Mouse (Mus musculus) left cerebral cortex, postnatal 25 days (tissue): ENCODE measurements around the gene Rbfox1. TPM values are rescaled to one million over a fixed set of nuclear protein-coding genes. Genes with fewer than 3 reads are reported as not detected.
A peak's percentile ranks its signal among the peaks of the same experiment; 100 is the strongest.

Source experiments
- DNase-seq, 2 experiments: peaks; one replicate each; pipeline ENCODE4 v3.0.0; 2022; ENCODE audit warnings: low spot score in 2 of 2, mixed read lengths in 1 of 2
- intact Hi-C: fragments of 180-260 bp; cut with DNase I; formaldehyde crosslinking; loops from one replicate; pipeline ENCODE4 v1.15.1; 2025
- total RNA-seq, 2 experiments: library from RNA; stranded (reverse); gene quantifications; 2 replicates each; pipeline ENCODE4 v1.2.3; 2021

Gene Rbfox1
- total RNA-seq, 2 experiments from 2014 or later, result 322 to 343 TPM

DNA sequence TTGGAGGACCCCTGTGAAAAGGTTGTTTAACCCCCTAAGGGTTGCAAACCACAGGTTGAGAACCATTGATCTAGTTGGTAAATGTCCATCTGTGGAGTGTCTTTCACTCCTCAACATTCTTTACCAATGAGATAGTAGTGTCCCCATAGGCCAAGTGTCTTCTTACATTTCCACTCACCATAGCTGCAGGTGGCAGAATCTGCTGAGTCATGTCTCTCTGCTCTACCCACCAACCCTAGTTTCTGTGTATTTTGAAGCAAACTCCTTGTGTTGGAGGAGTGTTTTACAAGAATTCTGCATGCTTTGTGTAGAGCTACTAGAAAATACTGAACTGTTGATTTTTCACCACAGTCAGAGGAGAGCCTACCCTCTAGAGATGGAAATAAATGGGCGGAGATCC, 1191.2 kb downstream of the Rbfox1 start:
- intact Hi-C loops, result no loop called here
- no peak for DNase-seq

DNA sequence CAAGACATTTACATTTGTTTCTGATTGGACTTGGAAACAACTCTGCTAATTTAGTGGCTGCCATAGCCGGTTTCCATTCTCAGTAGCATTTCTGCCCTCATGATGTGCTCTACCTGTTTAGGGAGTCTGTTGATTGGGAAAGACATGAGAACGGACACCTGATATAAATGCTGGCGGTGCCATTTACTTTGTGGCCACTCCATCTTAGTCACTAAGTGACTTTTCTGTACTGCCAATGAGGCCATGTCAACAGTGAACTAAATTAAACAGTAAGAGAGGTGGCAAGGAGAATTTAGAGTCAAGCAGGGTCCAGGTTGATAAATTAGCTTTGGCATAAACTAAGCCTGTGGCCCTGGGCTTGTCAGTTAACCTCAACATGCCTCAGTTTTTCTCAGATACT, 1191.6 kb downstream of the Rbfox1 start:
- DNase-seq, result no peak
- intact Hi-C loops, result no loop called here

DNA sequence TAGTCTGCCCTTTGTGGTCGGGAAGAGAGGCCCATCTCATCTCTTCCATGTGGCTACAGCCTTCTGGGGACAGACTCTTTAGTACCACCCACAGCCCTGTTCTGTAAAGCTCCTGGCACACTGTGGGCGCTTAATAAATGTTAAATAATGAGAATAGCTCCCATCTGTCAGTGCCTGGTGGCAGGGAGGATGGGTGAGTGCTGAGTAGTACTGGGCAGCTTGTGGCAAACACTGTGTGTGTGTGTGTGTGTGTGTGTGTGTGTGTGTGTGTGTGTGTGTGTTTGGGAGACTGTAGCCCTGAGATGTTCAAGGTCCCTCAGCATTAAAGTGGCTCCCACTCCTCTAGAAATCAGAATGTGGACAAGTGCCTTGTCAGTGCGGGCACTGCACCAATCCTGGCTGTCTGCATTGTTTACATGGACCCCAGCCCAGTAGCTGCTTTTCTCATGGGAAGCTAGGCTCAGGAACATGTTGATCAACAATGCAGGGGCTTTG, 1196.0 kb downstream of the Rbfox1 start:
- intact Hi-C loops, result no loop called here
- DNase-seq, result peak in 1 of 2 experiments; percentile 42

DNA sequence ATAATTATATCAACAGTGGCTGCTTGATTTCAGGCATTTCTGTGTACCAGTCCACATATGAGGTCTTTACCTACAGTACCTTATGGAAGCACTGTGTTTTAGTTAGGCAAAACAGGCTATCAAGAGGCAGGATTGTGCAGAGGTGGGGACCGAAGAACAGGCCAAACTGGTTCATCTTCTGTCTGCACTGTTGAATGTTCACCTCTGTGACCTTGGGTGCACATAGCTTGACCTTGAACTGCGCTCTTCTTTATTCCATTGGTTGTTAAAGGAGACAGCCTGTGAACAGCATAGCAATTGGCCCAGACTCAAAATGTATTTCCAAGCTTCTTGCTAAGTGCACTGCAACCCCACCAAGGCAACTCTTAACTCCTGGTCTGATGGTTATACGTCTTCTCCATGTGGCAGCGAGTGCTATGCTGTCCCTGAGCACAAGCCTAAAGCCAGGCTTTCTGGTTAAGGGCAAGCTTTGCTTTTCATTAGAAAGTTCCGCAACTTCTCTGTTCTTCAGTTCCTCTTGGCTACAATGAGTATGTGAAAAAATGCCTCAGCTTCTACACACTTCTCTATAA, 1196.6 kb downstream of the Rbfox1 start:
- no peak for DNase-seq
- intact Hi-C loops, result no loop called here

DNA sequence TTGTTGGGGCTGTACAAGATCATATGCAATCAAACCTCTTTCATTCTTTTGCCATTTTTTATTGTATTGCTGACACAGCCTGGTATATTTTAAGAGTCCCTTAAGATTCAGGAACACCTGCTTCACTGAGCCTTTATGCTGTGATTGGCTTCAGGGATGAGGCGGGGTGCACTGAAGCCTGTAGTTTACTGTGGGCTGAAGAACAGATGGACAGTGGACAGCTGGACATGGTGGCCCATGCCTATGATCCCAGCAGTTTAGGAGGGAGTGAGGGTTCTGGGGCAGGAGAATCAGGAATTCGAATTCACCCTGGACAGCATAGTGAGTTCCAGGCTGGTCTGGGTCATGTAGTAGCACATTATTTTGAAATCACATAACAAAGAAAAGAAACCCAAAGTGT, 1198.8 kb downstream of the Rbfox1 start:
- intact Hi-C loops, result no loop called here
- no peak for DNase-seq

DNA sequence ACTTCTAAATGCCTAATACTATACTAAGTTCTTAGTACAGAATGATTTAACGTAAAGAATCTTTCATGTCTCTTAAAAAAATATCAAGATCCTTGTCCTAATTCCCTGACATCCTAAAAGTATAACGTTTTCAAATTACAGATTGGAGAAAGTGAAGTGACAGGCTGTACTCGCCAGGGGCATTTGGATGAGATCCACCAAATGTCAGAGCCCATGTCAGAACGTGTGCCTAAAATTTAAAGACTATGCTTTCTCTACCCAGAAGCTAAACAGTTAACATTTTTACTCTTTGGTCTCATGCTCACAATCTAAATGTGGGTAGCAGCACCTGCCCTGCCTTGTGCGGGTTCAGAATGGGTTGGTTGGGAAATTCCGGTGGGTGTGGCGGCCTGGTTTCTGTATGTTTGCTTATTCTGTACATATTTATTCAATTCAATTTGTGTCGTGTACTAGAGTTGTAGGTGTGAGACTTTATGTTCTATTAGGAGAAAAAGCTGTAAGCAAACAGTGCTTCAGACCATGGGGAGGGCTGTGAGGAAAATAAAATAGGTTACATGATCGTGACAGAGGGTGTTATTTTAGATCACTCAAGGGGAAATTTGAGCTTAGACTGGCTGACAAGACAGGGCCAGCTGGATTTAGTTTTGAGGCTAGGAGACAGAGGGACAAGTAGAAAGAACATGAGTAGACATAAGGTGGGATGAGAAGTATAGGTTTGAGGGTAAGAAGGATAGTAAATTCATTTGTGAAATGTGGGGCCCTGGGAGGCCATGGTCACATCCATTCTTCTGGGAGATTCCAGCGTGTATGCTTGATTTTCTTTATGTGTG, 1203.7 kb downstream of the Rbfox1 start:
- no peak for DNase-seq
- intact Hi-C loops, result no loop called here

DNA sequence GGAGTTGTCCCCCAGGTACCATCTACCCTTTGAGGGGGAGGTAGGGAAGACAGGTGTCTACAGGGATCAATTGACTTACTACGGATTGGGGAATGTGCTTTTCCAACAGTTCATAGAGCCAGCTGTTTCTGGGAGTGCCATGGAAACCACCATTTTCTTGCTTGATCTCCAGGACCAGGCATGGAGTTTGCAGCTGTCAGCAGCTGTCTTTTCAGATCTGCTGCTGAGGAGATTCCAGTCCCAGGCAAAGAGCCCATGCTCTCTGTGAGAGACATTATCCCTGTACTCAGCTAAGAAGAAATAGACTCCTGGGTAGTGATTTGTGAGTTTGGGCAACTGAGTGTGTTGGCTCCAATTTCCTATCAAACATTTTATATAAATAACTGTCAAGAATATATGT, 1204.3 kb downstream of the Rbfox1 start:
- intact Hi-C loops, result no loop called here
- no peak for DNase-seq

DNA sequence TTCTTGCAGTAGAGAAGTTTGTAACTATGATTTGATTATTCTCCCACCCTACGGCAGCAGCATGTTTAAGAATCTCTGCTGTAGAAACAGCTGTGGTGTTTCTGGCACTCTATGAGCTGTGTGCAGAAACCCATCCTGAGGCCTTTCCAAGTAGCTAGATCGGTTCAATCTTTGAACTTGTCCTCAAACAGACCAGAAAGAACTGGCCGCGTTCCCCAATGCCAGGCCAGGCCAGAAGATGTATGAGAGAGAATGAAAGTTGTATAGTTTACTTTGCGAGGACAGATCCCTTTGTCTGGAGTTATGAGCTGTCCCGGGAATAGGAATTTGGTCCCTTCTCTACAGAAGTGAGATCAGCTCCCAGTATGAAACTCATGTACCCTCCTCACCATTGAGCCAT, 1205.0 kb downstream of the Rbfox1 start:
- no peak for DNase-seq
- intact Hi-C loops, result no loop called here

DNA sequence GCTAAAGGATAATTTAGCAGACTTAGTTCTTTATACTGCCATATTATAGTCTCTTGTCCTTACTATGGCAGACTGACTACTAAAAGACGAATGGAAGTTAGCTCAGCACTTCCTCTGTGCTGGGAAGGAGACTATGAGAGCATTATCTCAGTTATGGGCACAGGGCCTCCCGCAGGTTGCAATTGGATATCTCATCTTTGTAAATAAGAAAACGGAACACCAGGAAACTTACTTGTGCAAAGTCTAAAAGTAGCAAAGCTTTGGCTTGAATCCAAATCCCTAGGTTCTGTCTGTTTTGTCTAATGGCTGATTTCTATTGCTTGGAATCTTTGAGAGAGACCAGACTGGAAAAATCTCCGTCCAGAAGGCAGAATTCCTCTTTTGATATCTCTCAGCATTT, 1207.7 kb downstream of the Rbfox1 start:
- intact Hi-C loops, result no loop called here
- DNase-seq, result no peak

DNA sequence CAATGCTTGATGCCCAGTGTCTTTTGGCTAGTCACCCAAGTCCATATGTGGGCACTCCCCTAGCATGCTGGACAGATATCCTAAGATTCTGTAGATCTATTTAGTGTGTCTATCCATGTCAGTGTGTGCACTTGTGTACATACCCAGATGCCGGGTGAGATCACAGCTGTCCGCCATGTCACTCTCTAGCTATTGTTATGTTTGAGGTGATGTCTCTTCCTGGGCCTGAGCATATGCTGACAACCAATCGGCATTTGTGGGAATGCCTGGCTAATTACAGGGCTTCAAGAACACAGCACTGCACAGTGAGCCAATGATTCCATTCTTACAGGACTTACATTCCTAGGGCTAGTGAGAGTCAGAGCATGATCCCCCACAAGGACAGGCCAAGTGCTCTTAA, 1208.5 kb downstream of the Rbfox1 start:
- intact Hi-C loops, result no loop called here
- DNase-seq, result no peak

DNA sequence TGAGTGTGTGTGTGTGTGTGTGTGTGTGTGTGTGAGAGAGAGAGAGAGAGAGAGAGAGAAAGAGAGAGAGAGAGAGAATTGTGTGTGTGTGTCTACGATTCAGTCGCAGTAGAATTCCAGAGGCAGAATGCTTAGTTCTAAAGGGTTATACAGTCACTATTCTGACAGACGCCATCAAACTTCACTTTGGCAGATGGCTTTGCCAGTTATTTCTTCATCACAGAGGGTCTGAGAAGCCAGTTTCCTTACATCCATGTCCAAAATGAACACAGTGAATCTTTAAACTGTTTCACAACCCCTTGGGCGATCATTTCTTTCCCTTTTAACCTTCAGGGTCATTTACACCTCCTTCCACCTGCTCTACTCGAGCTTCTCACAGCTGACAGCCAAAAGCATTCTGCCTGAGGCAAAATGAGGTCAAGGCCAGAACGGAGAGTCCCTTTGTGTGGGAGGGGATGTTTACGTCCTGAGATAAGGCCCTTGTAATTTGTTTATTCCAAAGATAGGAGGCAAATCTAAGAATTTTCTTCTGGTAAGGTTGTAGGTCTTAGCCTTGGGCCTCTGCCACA, 1209.1 kb downstream of the Rbfox1 start:
- DNase-seq, result no peak
- intact Hi-C loops, result no loop called here

DNA sequence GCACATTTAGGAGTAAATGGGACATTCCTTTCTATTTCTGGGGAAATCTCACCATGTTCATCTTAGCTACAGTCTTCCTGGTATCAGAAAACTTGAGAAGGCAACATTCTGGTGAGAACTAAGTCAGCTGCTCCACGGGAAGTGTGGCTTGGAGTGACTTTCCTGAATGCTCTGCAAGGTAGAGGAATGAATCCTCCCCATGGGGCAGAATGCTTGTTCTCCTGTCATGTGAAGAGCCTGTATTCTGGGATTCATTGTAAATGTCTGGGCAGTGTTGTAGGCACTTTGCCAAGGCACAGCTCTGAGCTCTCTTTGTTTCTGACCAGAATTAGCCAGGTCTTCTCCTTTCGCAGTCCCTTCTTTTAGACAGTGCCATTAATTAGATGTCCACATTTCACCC, 1211.9 kb downstream of the Rbfox1 start:
- intact Hi-C loops, result no loop called here
- peak in 1 of 2 experiments; percentile 60 for DNase-seq

DNA sequence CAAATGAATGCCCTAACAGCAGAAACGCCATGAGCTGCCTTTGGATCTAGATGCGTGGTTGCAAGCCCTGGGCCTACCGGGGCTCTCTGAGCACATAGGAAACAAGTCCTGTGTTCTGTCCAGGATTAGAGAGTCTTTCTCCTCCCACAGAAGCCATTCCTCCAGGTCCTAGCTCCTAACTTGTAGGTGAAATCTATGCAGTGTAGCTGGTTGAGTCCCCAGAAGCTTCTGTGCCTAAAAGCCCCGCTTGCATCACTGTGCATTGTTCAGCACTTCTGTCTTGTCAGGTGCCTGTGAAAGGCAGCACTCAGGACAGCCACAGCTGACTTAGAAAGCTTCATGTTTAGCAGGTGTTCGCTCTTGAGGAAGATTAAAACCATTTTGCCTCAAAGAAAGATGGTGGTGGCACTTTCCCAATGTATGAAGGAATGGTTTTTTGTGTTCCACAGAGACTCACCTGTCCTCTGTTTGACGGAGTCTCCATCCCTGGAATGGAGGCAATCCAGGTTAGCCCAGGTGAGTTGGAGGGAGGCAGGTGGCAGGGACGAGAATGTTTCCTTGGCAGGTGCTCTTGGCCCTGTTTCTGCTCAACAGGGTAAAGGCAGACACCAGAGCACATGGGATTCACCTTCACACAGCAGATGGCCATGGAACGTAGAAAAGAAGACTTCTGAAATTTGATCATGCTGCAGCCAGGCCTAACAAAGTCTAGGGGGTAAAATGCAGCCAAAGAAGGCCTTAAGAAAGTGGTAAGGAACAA, 1213.0 kb downstream of the Rbfox1 start:
- no peak for DNase-seq
- intact Hi-C loops, result no loop called here

DNA sequence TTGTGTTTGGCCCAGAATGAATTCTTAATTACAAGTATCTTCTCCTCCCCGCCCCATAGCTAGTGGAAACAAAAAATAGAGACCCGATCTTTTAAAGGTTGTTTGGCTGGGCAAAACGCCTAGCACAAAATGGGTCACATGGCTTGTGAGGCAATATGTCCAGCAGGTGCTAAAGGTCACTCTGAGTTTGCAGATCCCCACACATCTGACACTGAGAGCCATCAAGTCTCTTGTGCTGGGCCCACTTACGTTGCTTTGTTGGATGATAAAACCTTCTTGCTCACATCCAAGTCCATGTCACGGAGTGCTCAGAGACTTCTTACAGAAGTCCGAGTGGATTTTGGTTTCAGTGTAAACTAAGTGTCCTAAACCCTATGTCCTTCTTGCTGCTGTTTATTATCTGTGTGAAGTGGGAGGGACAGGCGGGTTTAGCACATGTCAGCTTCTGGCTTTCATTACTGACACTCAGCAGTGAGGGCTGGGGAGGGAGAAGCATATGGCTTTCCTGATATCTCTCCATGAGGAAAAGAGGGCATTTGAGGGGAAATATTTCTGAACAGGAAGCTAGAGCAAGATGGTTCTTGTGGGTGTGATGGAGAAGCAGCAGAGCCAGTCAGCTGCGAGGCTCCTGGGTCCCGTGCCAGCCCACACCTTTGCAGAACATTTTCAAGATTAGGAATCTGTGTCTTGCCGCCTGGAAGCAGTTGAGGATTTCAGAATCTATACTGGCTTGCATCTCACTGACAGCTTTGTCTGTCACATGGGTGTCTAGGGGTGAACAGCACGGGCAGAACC, 1214.5 kb downstream of the Rbfox1 start:
- intact Hi-C loops, result no loop called here

DNA sequence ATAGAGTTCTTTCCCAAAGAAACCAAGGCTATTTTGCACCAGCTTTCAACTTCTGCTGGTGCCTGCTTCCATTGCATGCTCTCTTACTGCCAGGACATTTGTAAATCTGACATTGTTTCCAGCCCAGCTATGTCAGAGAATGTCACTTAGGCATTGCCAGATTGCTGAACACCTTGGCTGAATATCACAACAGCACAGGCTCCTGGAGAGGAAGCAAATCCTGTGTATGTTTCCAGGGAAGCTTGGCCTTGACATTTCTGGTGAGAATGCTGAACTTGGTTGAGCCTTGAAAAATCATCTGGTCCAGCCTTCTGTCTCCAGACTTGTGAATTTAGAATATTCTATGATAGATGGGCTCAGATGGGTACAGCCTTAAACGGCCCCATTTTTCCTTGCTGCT, 1217.3 kb downstream of the Rbfox1 start:
- no peak for DNase-seq
- intact Hi-C loops, result no loop called here

More for the DNA sequence above, 1214.5 kb downstream of the Rbfox1 start:
- peak; percentile 72 to 96 for DNase-seq

DNA sequence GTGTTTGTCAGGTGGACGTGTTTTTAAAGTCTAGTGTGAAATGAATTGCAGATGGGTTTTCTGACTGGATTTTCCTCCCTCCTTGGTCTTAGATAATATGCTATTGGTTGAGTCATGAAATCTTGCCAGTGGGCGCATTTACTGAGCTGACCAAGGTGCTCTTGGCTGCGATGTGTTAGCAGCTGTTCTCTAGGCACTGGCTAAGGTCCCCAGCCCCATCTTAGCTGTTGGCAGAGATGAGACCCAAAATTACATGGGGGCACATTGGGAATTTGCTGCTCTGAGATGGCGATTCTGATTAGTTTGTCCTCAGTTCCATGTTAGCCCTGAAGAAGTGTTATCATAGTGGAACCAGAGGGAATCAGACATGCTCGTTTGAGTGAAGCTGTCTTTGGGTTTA, 1218.1 kb downstream of the Rbfox1 start:
- no peak for DNase-seq
- intact Hi-C loops, result no loop called here

DNA sequence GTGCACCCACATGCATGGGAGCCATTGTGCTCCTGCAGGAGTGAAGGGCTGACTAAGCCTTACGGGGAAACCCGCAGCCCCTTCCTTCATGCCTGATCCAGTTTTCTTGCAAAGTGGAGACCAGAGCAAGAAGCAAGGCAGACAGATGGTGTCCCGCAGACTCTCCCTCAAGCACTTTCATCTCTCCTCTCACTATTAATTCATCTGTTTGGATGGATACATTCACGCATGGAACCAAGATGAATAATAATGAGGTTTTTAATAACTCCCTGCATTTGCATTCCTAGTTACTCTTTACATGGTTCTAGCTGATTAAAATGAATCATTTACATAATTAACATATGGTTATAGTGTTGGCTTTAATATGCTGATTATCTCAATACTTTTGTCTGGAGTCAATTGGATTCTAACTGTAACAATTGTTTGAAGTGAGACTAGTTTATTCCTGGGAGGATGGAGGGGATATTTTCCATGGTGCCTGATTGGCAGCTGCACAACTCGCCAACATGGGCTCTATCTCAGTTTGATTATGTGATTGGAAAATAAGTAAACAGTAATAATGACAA, 1221.4 kb downstream of the Rbfox1 start:
- DNase-seq, result no peak
- intact Hi-C loops, result no loop called here

DNA sequence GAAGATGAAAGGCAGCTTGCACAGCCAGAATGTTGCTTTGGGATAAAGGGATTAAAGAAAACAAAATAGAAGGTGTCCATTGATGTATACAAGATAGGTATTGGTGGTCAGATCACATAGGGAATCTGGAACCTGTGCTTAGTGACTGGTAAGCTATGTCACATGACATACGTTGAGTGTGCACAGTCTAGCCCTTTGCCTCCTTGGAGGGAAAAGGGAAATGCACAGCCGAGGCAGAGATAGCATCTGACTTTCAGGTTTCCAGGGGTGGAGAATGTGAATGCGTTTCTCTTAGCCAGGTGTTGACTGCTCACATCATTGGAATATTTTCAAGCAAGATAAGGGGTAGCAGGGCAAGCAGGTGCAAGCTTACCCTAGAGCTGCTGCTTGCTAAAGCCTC, 1230.8 kb downstream of the Rbfox1 start:
- no peak for DNase-seq
- intact Hi-C loops, result no loop called here

DNA sequence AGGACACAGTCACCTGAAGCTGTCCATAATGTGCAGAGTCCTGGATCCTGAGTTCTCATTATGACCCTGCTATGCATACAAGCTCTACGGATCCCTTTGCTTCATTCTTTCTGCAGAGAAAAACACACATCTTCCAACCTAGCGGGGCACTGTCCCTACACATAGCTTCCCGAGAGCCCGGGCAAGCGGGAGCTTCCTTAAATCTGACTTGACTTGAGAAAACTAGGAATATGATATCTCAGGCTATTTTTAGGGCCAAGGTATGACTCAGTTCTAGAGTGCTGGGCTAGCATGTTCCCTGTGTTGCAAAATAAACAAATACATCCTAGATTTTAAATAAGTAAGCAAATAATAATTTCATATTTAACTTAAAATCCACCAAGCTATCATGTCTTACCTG, 1244.4 kb downstream of the Rbfox1 start:
- intact Hi-C loops, result no loop called here
- no peak for DNase-seq
